Mouse (Mus musculus) kidney, postnatal 25 days (tissue): ENCODE data around the gene Thrb.
A peak's percentile ranks its signal among the peaks of the same experiment; 100 is the strongest.

ENCODE experiments used
- DNase-seq, 2 experiments: peaks; one replicate each; pipeline ENCODE4 v3.0.0; 2021; ENCODE audit warnings: mixed read lengths in 2 of 2

Gene Thrb

GRCm38 (mm10) chr14:17785370-17785769 lies 125.3 kb downstream of the Thrb start:
- peak in 1 of 2 experiments; percentile 10 for DNase-seq

GRCm38 (mm10) chr14:17786249-17786648 lies 126.2 kb downstream of the Thrb start:
- no peak for DNase-seq

- no peak for DNase-seq
These were observed 144.0 kb downstream of the Thrb start for GRCm38 (mm10) chr14:17803934-17804602.

DNA sequence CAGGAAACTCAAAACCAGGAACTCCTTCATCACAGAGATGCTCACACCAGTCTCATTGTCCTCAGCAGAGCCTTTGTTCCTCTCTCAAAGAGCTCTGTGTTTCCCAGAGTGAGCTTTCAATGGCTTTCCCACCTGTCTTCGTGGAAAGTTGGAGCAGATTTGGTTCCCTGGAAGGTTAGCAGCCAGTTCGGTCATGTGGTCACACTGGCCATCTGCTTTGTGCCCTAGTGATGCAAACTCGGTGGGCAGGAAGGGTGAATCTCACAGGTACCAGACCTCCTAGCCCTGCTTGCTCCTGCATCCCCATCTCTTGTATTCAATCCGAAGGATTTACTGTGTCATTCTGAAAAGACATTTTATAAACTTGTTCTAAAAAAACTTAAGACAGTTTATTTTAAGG lies 151.0 kb downstream of the Thrb start:
- DNase-seq: no peak

GRCm38 (mm10) chr14:17812414-17812813 lies 152.4 kb downstream of the Thrb start:
- DNase-seq: no peak

- peak in 1 of 2 experiments; percentile 13 for DNase-seq
These were observed 155.0 kb downstream of the Thrb start for GRCm38 (mm10) chr14:17815103-17815502.

- DNase-seq: no peak
These were observed 158.0 kb downstream of the Thrb start for GRCm38 (mm10) chr14:17818086-17818485.

DNA sequence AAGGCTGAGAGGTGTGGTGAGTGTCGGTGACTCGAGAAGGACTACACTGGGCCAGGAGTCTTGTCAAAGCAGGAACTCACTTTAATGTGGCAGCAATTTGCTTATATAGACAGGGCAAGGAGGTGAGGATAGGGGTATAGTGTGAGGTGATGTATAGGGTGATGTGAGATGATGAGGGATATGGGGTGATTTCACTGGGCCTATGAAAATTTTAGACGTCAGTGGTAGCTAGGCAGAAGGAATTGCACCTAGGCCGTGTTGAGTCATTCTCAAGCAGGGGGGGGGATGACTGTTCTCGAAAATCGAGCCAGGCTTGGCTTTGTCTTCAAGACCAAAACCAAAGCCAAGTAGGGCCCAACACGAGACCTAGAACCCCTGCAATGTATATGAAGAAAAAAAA lies 162.7 kb downstream of the Thrb start:
- no peak for DNase-seq

GRCm38 (mm10) chr14:17827401-17827800 lies 167.3 kb downstream of the Thrb start:
- DNase-seq: no peak

DNA sequence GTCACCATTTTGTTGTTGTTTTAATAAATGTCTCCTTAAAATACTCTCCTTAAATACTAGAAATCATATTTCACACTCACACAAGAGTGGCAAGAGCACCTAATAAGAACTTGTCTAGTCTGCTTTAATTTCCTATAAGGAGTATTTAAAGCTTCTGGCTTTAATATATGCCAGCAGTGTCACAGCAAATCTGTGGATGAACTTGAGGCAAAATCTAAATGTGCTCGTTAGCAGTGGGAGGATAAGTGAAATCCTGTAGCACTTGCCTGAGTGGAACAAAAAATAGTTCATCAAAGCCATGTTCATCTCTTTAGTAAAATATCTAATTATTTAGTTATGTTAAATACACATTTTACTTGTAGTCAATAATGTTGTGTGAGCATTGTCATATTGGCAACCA lies 175.7 kb downstream of the Thrb start:
- DNase-seq: no peak

- no peak for DNase-seq
These were observed 176.7 kb downstream of the Thrb start for GRCm38 (mm10) chr14:17836766-17837165.

GRCm38 (mm10) chr14:17845003-17845697 lies 185.1 kb downstream of the Thrb start:
- DNase-seq: no peak

- DNase-seq: no peak
These were observed 185.8 kb downstream of the Thrb start for GRCm38 (mm10) chr14:17845871-17846270.

- DNase-seq: no peak
These were observed 186.6 kb downstream of the Thrb start for GRCm38 (mm10) chr14:17846700-17847099.

DNA sequence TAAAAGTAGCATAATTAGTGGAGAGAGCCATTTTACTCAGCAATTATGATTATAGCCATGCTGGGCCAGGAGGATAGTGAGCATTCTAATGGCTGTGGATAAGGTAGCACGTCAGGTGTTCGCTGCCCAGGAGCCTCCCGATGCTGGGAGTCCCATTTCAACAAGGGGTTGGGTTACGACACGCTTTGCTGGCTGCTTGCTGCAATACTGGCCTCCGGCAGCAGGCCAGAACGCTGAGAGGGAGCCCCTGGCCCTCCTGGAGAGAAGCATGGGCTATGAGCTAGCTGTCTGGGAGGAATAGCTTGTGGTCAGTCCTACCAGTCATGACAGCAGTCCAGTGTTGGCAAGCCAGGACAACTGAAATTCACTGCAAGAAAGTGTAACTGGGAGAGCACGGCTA lies 187.2 kb downstream of the Thrb start:
- peak in 1 of 2 experiments; percentile 43 for DNase-seq

DNA sequence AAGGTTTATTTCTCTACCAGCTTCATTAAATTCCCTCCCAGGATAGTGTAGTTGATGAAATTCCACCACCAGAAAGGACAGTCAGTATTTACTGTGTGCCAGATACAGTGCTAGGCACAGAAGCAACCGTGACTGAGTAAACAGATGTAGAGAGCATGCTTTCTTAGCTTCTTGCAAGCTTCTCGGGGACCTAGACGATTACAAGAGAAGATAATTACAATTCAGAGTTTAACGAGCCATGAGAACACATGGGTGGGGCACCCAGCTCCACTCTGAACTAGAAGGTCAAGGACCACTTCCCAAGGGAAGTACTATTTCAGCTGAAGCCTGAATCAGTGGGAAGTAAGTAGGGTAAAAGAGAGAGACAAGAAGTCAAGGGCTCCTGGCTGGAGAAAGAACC lies 190.3 kb downstream of the Thrb start:
- DNase-seq: no peak

DNA sequence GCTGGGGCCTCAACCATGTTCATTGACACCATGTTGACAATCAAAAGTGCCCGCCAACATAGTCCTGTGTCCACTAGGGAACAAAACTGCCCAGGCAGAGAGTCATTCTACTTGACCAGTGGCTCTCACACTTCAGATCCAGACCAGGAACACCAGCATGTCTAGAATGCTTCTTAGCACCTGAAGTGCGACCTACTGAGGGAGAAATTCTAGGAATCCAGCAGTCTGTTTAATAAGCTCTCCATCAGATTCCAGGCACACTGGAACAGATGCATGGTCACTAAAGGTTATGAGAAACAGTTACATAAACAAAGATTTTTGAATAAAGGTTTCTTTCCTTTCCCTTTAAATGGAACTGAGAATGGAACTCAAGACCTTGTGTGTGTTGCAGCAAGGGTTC lies 192.2 kb downstream of the Thrb start:
- no peak for DNase-seq

- peak; percentile 74 to 79 for DNase-seq
These were observed 199.8 kb downstream of the Thrb start for GRCm38 (mm10) chr14:17859790-17860385.

- no peak for DNase-seq
These were observed 202.6 kb downstream of the Thrb start for GRCm38 (mm10) chr14:17862651-17863050.

DNA sequence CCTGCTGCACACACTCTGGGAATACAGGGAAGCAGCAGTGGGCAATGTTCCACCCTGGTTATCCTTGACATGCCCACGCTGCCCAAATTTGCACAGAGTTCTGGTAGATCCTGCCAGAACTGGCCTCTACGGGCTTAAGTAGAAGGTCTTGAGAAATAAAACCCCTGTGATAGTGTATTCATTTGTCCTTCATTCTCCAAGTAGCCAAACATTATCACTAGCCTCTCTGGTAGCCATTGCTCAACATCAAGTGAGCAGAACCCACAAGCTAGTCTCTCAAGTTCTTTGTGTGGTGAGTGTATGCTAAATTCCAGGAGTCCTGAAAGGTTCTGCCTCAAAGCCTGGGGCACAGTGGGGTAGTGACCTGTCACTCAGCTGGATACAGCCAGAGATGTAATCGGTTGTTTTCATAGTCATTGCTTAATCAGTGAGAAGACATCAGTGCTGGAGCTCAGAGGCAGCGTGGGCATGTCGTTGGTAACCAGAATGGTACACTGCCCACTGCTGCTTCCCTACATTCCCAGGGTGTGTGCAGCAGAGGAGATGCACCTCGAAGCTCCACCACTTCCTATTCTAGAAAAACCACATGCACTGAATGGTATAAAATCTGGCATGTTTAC lies 203.8 kb downstream of the Thrb start:
- DNase-seq: no peak

GRCm38 (mm10) chr14:17868326-17868725 lies 208.3 kb downstream of the Thrb start:
- DNase-seq: no peak

DNA sequence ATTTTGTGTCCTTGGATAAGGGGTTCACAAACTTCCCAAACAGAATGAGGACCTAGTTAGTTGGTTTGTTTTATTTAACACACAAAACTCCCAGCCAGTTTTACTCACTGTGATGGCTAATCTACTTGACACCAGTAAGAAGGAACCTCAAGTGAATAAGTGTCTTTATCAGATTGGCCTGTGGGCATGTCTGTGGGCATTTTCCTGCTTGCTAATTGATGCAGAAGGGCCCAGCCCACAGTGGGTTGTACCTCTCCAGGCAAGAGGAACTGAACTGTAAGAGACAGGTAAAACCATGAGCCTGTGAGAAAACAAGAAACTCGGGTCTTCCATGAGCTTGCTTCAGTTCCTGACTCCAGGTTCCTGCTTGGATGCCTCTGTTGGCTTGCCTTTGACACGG lies 215.9 kb downstream of the Thrb start:
- DNase-seq: no peak

GRCm38 (mm10) chr14:17879446-17879845 lies 219.4 kb downstream of the Thrb start:
- DNase-seq: no peak

DNA sequence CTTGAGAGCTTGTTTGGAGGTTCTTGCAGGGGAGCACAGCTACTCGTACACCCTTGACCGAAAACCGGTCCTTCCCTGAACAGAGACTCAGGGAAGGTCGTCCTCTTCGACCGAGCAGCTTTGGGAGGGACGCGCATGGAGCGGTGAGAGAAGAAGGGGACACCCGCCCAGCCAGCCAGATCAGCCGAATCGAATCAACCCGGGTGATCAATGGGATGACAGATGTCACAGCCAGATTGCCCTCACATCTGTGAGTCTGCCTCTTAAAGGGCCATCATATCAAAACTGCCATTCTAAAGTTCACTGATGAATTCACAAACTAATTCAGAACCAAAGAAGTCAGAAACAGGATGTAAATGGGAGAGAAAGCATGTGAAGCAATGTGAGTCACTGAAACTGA lies 224.8 kb downstream of the Thrb start:
- DNase-seq: no peak
